Mouse (Mus musculus): Measurements from ENCODE around the gene Mbd3l1. TPM values are rescaled to one million over a fixed set of nuclear protein-coding genes. Genes with fewer than 3 reads are reported as not detected.

Mbd3l1 gene
- not detected in 2 replicates for polyA plus RNA-seq (2015; fragmentation: Nextera tagmentation; extraction: Ambion mirVana)

DNA sequence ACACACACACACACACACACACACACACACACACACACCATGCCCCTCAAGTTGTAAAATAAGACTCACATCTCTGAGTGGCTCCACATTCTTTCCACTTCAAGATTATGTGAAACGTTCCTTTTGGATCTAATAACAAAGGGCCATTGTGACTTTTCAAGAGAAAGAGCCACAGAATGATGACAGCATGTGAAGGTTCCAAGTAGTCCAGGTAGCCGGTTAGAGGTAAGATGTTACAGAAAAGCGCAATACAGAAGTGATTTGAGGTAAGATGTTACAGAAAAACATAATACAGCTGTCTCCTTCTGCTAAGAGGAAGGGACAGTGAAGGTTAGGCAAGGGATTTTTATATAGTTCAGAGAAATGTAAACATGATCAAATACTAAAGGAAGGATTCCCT, at the start of gene Mbd3l1, which contains the start of gene Zfp558:
TSS of gene Mbd3l1 (plus strand) at position 192 of the 400 bp plus-strand sequence.
TSS of gene Zfp558 (minus strand) at position 101 of the 400 bp plus-strand sequence.
- WGBS = 80% methylated on average over 3 of the region's 3 CpGs
- Histone ChIP-seq H3K36me3 (no peaks in the 10 kb centered on the region), H3K27me3 (no peaks in the 10 kb centered on the region), H3K4me2 (no peak within 1 kb of the TSS), H3K4me1 (no peaks in the 10 kb centered on the region), H3K27ac (no peak within 1 kb of the TSS), H3K9me3 (no peaks in the 10 kb centered on the region), H3K4me3 (no peak within 1 kb of the TSS), H3K9ac (no peak within 1 kb of the TSS)
- no peak for ATAC-seq (ENCODE audit: insufficient number of reproducible peaks, low FRiP score, low TSS enrichment, low read depth)

DNA sequence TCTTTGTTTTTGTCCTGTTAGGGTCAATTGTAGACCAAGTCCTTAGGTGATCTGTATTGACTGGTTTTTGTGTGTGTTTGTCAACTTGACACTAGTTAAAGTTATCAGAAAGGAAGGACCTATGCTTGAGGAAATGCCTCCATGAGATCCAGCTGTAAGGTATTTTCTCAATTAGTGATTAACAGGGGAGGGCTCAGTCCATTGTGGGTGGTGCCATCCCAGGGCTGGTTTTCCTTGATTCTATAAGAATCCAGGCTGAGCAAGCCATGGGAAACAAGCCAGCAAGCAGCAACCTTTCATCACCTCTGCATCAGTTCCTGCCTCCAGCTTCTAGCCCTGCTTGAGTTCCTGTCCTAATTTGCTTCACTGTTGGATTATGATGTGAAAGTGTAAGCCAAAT, 47.8 kb upstream of the Mbd3l1 start, which contains the start of gene Mbd3l2:
TSS of gene Mbd3l2 (plus strand) at position 301 of the 400 bp plus-strand sequence.
- Histone ChIP-seq H3K27ac (no peak within 1 kb of the TSS), H3K27me3 (no peaks in the 10 kb centered on the region), H3K9ac (no peak within 1 kb of the TSS), H3K36me3 (no peaks in the 10 kb centered on the region), H3K9me3 (no peaks in the 10 kb centered on the region), H3K4me1 (no peaks in the 10 kb centered on the region), H3K4me3 (no peak within 1 kb of the TSS), H3K4me2 (no peak within 1 kb of the TSS)
- ATAC-seq (ENCODE audit: insufficient number of reproducible peaks, low FRiP score, low TSS enrichment, low read depth) = no peak

- Histone ChIP-seq H3K4me2 (no peak overlapping the region), H3K9me3 (no peaks in the 10 kb centered on the region), H3K36me3 (no peaks in the 10 kb centered on the region), H3K9ac (no peak overlapping the region), H3K27me3 (no peaks in the 10 kb centered on the region), H3K4me3 (no peak overlapping the region), H3K4me1 (no peaks in the 10 kb centered on the region), H3K27ac (no peak overlapping the region)
- 67% methylated on average over 10 of the region's 10 CpGs for WGBS
- no peak for ATAC-seq (ENCODE audit: insufficient number of reproducible peaks, low FRiP score, low TSS enrichment, low read depth)
These were observed 46.5 kb upstream of the Mbd3l1 start for GRCm38 (mm10) chr9:18431687-18432086.

- no peaks in the 10 kb centered on the region for H3K27me3 ChIP-seq
- no peak overlapping the region for H3K27ac ChIP-seq
- ATAC-seq (ENCODE audit: insufficient number of reproducible peaks, low FRiP score, low TSS enrichment, low read depth) = no peak
- no peaks in the 10 kb centered on the region for H3K9me3 ChIP-seq
- no peak overlapping the region for H3K4me2 ChIP-seq
- no peak overlapping the region for H3K9ac ChIP-seq
- WGBS = 83% methylated on average over 4 of the region's 4 CpGs
- H3K4me1 ChIP-seq = no peaks in the 10 kb centered on the region
- peaks cover 35% of the 10 kb centered on the region for H3K36me3 ChIP-seq
- no peak overlapping the region for H3K4me3 ChIP-seq
These were observed 21.6 kb upstream of the Mbd3l1 start for GRCm38 (mm10) chr9:18456520-18456919.

DNA sequence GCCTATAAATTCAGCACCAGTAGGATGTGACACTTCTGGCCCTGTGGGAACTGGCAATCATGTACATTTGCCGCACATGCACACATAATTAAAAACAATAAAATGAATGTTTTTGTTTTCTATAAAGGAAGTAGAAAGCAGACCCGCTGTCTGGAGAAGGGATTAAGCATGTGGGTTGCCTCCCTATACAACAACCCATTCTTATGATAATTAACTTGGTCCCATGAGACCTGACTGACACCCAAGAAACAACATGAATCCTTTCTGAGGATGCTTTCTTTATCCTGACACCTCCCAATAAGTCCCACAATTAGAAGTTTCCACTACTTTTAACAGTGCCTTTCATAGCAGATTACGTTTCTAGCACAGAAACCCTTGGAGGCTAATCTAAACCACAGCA, 10.8 kb upstream of the Mbd3l1 start:
- Histone ChIP-seq H3K9me3 (no peaks in the 10 kb centered on the region; the same call in 1 of the 2 replicates), H3K36me3 (peaks cover 31% of the 10 kb centered on the region)
- no peak for ATAC-seq (ENCODE audit: insufficient number of reproducible peaks, low FRiP score, low TSS enrichment, low read depth)

GRCm38 (mm10) chr9:18468005-18468404, 10.2 kb upstream of the Mbd3l1 start:
- H3K27ac ChIP-seq = no peak overlapping the region
- no peak overlapping the region for H3K4me2 ChIP-seq
- peaks cover 4% of the 10 kb centered on the region; the same call in 1 of the 2 replicates for H3K4me1 ChIP-seq
- no peak overlapping the region for H3K4me3 ChIP-seq
- H3K36me3 ChIP-seq = peaks cover 31% of the 10 kb centered on the region
- H3K9me3 ChIP-seq = no peaks in the 10 kb centered on the region; the same call in 1 of the 2 replicates
- no peak overlapping the region for H3K9ac ChIP-seq
- no peak for ATAC-seq (ENCODE audit: insufficient number of reproducible peaks, low FRiP score, low TSS enrichment, low read depth)
- no peaks in the 10 kb centered on the region for H3K27me3 ChIP-seq
- WGBS = 94% methylated on average over 3 of the region's 3 CpGs

More for the DNA sequence above, 10.8 kb upstream of the Mbd3l1 start:
- no peaks in the 10 kb centered on the region for H3K27me3 ChIP-seq
- 76% methylated on average over 3 of the region's 3 CpGs for WGBS
- no peak overlapping the region for H3K4me3 ChIP-seq
- H3K4me1 ChIP-seq = no peaks in the 10 kb centered on the region
- no peak overlapping the region for H3K27ac ChIP-seq
- no peak overlapping the region for H3K4me2 ChIP-seq
- H3K9ac ChIP-seq = no peak overlapping the region

DNA sequence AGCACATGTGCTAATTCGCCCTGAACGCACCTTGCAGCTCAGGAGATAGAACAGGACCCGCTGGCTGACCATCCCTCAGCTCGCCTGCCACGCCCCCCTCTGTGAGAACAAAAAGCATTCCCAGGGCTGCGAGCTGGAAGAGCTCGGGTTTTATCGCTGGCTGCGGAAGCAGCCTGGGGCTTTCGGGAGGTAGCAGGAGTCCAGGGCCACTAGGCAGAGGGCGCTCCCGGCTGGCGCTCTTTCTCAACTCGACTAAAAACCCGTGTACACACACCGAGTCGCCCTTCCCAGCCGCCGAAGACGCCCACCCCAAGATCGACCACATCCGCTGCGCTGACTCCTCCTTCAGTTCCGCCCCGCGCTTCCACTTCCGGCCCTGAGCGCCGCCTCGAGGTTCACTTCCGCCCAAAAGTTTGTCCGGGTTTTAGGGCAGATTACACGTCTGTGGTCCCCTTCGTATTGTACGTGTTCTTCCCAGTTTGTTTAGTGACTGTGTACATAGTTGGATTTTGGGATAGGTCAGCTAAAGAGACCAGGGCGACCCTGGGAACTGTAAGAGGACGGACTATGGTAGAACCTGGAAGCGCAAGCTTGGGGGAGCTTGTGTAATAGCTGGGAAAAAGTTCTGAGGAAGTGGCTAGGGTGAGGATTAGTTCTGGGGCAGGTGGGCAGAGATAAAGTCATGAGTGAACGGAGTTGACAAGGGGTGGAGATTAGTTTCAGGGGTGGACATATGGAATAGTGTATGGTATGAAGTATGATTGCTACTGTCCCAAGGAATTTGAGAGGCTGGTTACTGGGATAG, 4.6 kb upstream of the Mbd3l1 start:
- Histone ChIP-seq H3K9me3 (no peaks in the 10 kb centered on the region), H3K27ac (peak overlapping the region; percentile 91), H3K27me3 (no peaks in the 10 kb centered on the region), H3K36me3 (peaks cover 6% of the 10 kb centered on the region; the same call in 1 of the 2 replicates), H3K4me2 (peak overlapping the region; percentile 68), H3K4me1 (peaks cover 5% of the 10 kb centered on the region; the same call in 1 of the 2 replicates), H3K4me3 (peak overlapping the region; percentile 72), H3K9ac (peak overlapping the region; percentile 61)
- ATAC-seq (ENCODE audit: insufficient number of reproducible peaks, low FRiP score, low TSS enrichment, low read depth) = peak; percentile 88
- WGBS = 4% methylated on average over 39 of the region's 39 CpGs

- Histone ChIP-seq H3K27ac (no peak overlapping the region), H3K4me2 (no peak overlapping the region), H3K4me3 (no peak overlapping the region), H3K9me3 (no peaks in the 10 kb centered on the region), H3K27me3 (no peaks in the 10 kb centered on the region), H3K4me1 (no peaks in the 10 kb centered on the region), H3K9ac (no peak overlapping the region), H3K36me3 (no peaks in the 10 kb centered on the region)
- ATAC-seq (ENCODE audit: insufficient number of reproducible peaks, low FRiP score, low TSS enrichment, low read depth) = no peak
- 41% methylated on average over 2 of the region's 2 CpGs for WGBS
These were observed 29.9 kb downstream of the Mbd3l1 start for GRCm38 (mm10) chr9:18508098-18508497.

Small RNA genes within 50 kb of the gene (microRNA-seq; reads per million reads assigned to microRNA genes)
- gene Gm22854 = not detected

Other genes with a start within 250 kb of the Mbd3l1 start
- 99.3 and 99.9 TPM in 2 replicates for gene Chordc1, start 186.2 kb upstream of the Mbd3l1 start, polyA plus RNA-seq (2015; fragmentation: Nextera tagmentation; extraction: Ambion mirVana)
- gene Naalad2, start 75.4 kb upstream of the Mbd3l1 start, polyA plus RNA-seq (2015; fragmentation: Nextera tagmentation; extraction: Ambion mirVana) = 3.1 and 3.7 TPM in 2 replicates
- gene Ubtfl1, start 73.9 kb upstream of the Mbd3l1 start, polyA plus RNA-seq (2015; fragmentation: Nextera tagmentation; extraction: Ambion mirVana) = not detected in 2 replicates
- not detected in 2 replicates for gene Mbd3l2, start 47.7 kb upstream of the Mbd3l1 start, polyA plus RNA-seq (2015; fragmentation: Nextera tagmentation; extraction: Ambion mirVana)
- 4.5 and 5.8 TPM in 2 replicates for gene Zfp558, start 91 bp upstream of the Mbd3l1 start, polyA plus RNA-seq (2015; fragmentation: Nextera tagmentation; extraction: Ambion mirVana)
- 0.12 and 0.19 TPM in 2 replicates for gene Muc16, start 196.2 kb downstream of the Mbd3l1 start, polyA plus RNA-seq (2015; fragmentation: Nextera tagmentation; extraction: Ambion mirVana)